15 mouse cellular contexts compared by ENCODE assay signal in the genomic region with DNA sequence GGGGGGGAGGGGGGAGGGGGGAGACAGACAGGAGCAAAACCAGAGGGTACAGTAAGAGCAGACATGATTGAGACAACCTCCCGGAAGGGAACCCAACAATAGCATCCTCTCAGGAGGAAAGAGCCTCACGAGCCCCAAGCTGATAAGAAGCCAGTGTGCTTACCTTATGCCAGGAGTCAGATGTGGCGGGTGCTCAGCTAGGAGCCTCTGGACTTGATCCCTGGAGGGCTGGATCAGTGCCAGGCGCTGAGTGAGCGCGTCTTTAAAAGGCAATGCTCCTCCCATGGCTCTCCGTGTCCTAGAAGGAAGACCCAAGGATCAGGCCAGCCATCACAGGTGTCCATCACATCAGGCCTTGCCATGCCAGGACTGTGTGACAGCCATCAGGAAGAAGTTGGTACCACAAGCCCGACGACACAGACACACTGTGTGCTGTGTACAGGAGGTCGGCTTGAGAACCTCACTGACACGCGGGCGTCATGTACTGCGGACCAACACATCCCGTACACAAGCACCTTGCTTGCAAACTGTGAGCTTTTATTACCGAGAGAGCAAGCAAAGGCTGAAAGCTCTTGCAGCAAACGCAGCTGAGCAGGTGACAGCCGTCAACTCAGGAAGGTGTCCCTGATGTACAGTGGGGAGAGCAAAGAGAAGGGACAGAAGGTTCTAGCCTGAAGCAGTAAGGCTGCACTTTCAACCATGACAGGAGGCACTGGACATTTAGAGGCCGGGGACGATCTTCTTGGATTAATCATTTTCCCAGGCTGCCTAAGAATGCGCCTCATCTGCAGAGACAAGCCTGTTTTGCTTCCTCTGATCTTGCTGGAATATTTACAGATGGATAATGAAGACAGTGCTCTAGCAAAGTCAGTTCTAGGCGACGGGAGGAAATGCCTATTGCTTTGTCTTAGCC. TPM values are rescaled to one million over a fixed set of nuclear protein-coding genes. Genes with fewer than 3 reads are reported as not detected.
DNase-seq lines count a peak whose midpoint lies in the region; ATAC-seq lines count a peak whose summit lies in the region.
"Had no signal": no experiment of that assay in that cellular context is flagged by ENCODE, and none has a peak within 500 bp of the region (broad histone marks: within the 10 kb centered on the region; RNA-seq: fewer than 3 reads in every experiment).

No protein-coding gene starts in this region.

- DNase-seq in heart, postnatal 36 days, result no peak
- peak; percentile 15 for DNase-seq in brain, adult 2 months (ENCODE audit: low read depth, low spot score)
- DNase-seq in kidney, adult 11 months, result peak; percentile 80
- DNase-seq in kidney, postnatal 14 days, result peak; percentile 76
- DNase-seq in gastrocnemius, postnatal 10 days, result no peak
- no peak for DNase-seq in thymus, postnatal 0 days (ENCODE audit: low spot score)
- DNase-seq: adrenal gland, postnatal 36 days; cerebellum, adult 11-12 months; liver, embryonic 13.5 days; lung, postnatal 36 days had no signal

- no peaks in the 10 kb centered on the region for H3K9me3 ChIP-seq in heart, embryonic 13.5 days
- H3K9me3 ChIP-seq: forebrain, embryonic 13.5 days; G1E; liver, embryonic 13.5 days; midbrain, embryonic 12.5 days had no signal

- no peak for ATAC-seq in heart, embryonic 13.5 days (ENCODE audit: extremely low read depth, insufficient number of reproducible peaks, low FRiP score, low TSS enrichment)
- ATAC-seq in erythroblast, adult 5-6 weeks (replicated peaks; ENCODE audit: low FRiP score, poor library complexity, severe bottlenecking), result no peak
- ATAC-seq: forebrain, embryonic 13.5 days had no signal

- H3K4me2 ChIP-seq in heart, embryonic 13.5 days, result peak overlapping the region; percentile 20
- H3K4me2 ChIP-seq: forebrain, embryonic 13.5 days; liver, embryonic 13.5 days; midbrain, embryonic 12.5 days had no signal

- H3K9ac ChIP-seq in heart, embryonic 13.5 days, result 0 out of 2 replicates have a peak overlapping the region, but pooled peaks have one; percentile 19
- H3K9ac ChIP-seq: forebrain, embryonic 13.5 days; liver, embryonic 13.5 days; midbrain, embryonic 12.5 days had no signal

- peak overlapping the region; percentile 22 for H3K27ac ChIP-seq in heart, embryonic 13.5 days (replicated peaks)
- H3K27ac ChIP-seq: forebrain, embryonic 13.5 days; liver, embryonic 13.5 days; midbrain, embryonic 12.5 days had no signal

- 50% methylated on average over 23 of the region's 23 CpGs for WGBS in heart, embryonic 13.5 days

- peaks cover 27% of the 10 kb centered on the region for H3K36me3 ChIP-seq in heart, embryonic 13.5 days

- no peak overlapping the region for H3K4me3 ChIP-seq in heart, embryonic 13.5 days
- H3K4me3 ChIP-seq: forebrain, embryonic 13.5 days; liver, embryonic 13.5 days; midbrain, embryonic 12.5 days had no signal

- intact Hi-C loops in heart, postnatal 36 days (cut with DNase I), result no loop called here

- H3K4me1 ChIP-seq in heart, embryonic 13.5 days, result peaks cover 8% of the 10 kb centered on the region; the same call in 1 of the 2 replicates
- H3K4me1 ChIP-seq: forebrain, embryonic 13.5 days; midbrain, embryonic 12.5 days had no signal

- no peaks in the 10 kb centered on the region for H3K27me3 ChIP-seq in heart, embryonic 13.5 days (replicated peaks)
- H3K27me3 ChIP-seq: forebrain, embryonic 13.5 days; liver, embryonic 13.5 days; midbrain, embryonic 12.5 days had no signal

RNA-seq across cellular contexts. Expression of a gene that starts 16.6 kb away (rescaled TPM):
- polyA plus RNA-seq in heart, embryonic 13.5 days (2015; fragmentation: Nextera tagmentation; extraction: Ambion mirVana), result 24.6 and 28.2 TPM in 2 replicates
- total RNA-seq in heart, postnatal 36 days (2021), result 10 to 100 TPM in 1 of 2 experiments, 1 to 10 TPM in 1; 7.8 to 12.9 TPM
- total RNA-seq in erythroblast, adult 5-6 weeks (2015; ENCODE audit: low replicate concordance), result 8.5 and 9.2 TPM in 2 replicates
- 4.6 and 6.2 TPM in 2 replicates for total RNA-seq in erythroblast, adult 5-6 weeks (2017; ENCODE audit: low replicate concordance)
- total RNA-seq in gastrocnemius, postnatal 10 days (2021), result 10 to 100 TPM; 15.9 to 18.2 TPM
- 83.5 and 85.9 TPM in 2 replicates for polyA plus RNA-seq in thymus, postnatal 0 days (2015; fragmentation: Nextera tagmentation; extraction: Ambion mirVana)

RNA-seq across cellular contexts. Expression of a gene that starts 45.8 kb away (rescaled TPM):
- 269 and 291 TPM in 2 replicates for polyA plus RNA-seq in heart, embryonic 13.5 days (2015; fragmentation: Nextera tagmentation; extraction: Ambion mirVana)
- 100 to 1,000 TPM; 766 to 842 TPM for total RNA-seq in heart, postnatal 36 days (2021)
- total RNA-seq in erythroblast, adult 5-6 weeks (2015; ENCODE audit: low replicate concordance), result 7.9 and 12.3 TPM in 2 replicates
- 5.4 and 9.5 TPM in 2 replicates for total RNA-seq in erythroblast, adult 5-6 weeks (2017; ENCODE audit: low replicate concordance)
- 100 to 1,000 TPM; 407 to 464 TPM for total RNA-seq in gastrocnemius, postnatal 10 days (2021)
- polyA plus RNA-seq in thymus, postnatal 0 days (2015; fragmentation: Nextera tagmentation; extraction: Ambion mirVana), result 77.2 and 91.7 TPM in 2 replicates

RNA-seq across cellular contexts. Expression of a gene that starts 55.4 kb away (rescaled TPM):
- 151 and 163 TPM in 2 replicates for polyA plus RNA-seq in heart, embryonic 13.5 days (2015; fragmentation: Nextera tagmentation; extraction: Ambion mirVana)
- 10 to 100 TPM; 81.3 to 87.3 TPM for total RNA-seq in heart, postnatal 36 days (2021)
- 26.1 and 70.1 TPM in 2 replicates for total RNA-seq in erythroblast, adult 5-6 weeks (2015; ENCODE audit: low replicate concordance)
- 10.6 and 17.0 TPM in 2 replicates for total RNA-seq in erythroblast, adult 5-6 weeks (2017; ENCODE audit: low replicate concordance)
- 10 to 100 TPM; 72.1 to 74.5 TPM for total RNA-seq in gastrocnemius, postnatal 10 days (2021)
- 200 and 203 TPM in 2 replicates for polyA plus RNA-seq in thymus, postnatal 0 days (2015; fragmentation: Nextera tagmentation; extraction: Ambion mirVana)

Comparison
In these comparisons a context has a peak if more than half of its experiments do, and no peak if none do; other contexts are left out.
1. DNase-seq: peak in brain, adult 2 months (single experiment), kidney, adult 11 months (single experiment) and kidney, postnatal 14 days (single experiment); none in heart, postnatal 36 days (0 of 2), gastrocnemius, postnatal 10 days (single experiment) and thymus, postnatal 0 days (single experiment).
2. RNA of a gene that starts 45.8 kb away (total RNA-seq): 766 to 842 TPM in heart, postnatal 36 days and 407 to 464 TPM in gastrocnemius, postnatal 10 days; 5.4 to 12.3 TPM in erythroblast, adult 5-6 weeks; every median in the first group is over 10 times any median in the second.